Mouse (Mus musculus): ENCODE data around the gene Slc33a1. TPM values are rescaled to one million over a fixed set of nuclear protein-coding genes. Genes with fewer than 3 reads are reported as not detected.
A peak's percentile ranks its signal among the peaks of the same experiment; 100 is the strongest.

Gene Slc33a1
- total and polyA plus RNA-seq, 3 experiments: 12.5 to 25.8 (median 20.1) TPM

DNA sequence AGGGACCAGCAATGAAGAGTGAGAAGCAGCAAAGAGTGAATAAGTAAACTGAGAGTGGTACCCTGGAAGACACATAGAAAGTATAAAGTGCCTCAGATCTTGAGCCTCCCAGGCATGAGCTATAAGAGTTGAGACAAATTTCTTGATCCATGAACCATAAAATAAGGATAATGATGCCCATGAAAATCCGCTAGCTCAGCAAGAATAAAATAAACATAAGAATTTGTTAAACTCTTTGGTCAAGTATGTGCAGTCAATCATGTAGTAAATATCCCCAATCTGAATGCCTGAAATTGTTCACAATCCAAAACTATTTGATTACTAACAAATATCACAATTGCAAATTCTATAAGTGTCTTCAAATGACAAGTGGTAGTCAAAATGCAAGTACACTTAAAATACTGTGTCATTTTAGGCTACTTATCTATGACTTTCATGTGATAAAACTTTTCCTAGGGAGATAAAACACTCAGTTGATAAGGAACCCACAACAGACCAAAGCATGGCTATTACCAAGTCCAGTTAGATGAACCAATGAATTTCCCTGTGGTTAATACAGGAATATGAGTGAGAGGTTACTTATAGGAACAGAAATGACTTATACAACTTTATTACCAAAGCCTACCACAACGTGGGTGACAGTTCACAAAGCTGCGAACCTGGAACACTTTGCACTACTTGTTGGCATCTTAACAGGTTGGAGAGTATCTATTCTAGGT, 24.3 kb upstream of the Slc33a1 start:
- H3K4me2 ChIP-seq (ENCODE audit: insufficient read depth, low read depth, poor library complexity, severe bottlenecking): no peak overlapping the region
- in situ Hi-C loops (cut with MboI; ENCODE audit: low pct_ligation_motif_present, low pct_unique_long_range_greater_than_20kb, low sequenced_read_pairs) (no loop called here), dilution Hi-C loops (cut with MboI; ENCODE audit: extremely low pct_ligation_motif_present, extremely low pct_unique_long_range_greater_than_20kb, low sequenced_read_pairs) (no loop called here)
- no peaks in the 10 kb centered on the region for H3K27me3 ChIP-seq (replicated peaks)
- peaks cover 29 to 82% of the 10 kb centered on the region in 2 experiments for H3K36me3 ChIP-seq (replicated peaks in 1 of 2; ENCODE audit: control insufficient read depth in 1 of 2, insufficient read depth in 1 of 2, low read length in 1 of 2)
- no peak for DNase-seq (ENCODE audit: extremely low read depth)
- no peaks in the 10 kb centered on the region for H3K4me1 ChIP-seq (ENCODE audit: control insufficient read depth in 1 of 2, insufficient read depth in 2 of 2)
- no peak overlapping the region for H3K27ac ChIP-seq (ENCODE audit: insufficient read depth, low read depth)
- H3K9ac ChIP-seq (ENCODE audit: insufficient read depth, low read depth): no peak overlapping the region
- no peak overlapping the region for H3K4me3 ChIP-seq (replicated peaks in 1 of 3; ENCODE audit: low read depth in 2 of 3, low read length in 2 of 3, poor library complexity in 1 of 3)
- no peak for TF ChIP-seq ZKSCAN1 (IDR thresholded peaks at IDR 0.05; ENCODE audit: borderline replicate concordance, low read depth, low read length)
- TF ChIP-seq GABPA (IDR thresholded peaks at IDR 0.05; ENCODE audit: insufficient replicate concordance, low read depth, low read length): no peak
- TF ChIP-seq MAFK (IDR thresholded peaks at IDR 0.05; ENCODE audit: insufficient replicate concordance, low read length): peak; percentile 60; the same call in 1 of the 2 replicates
- H3K9me3 ChIP-seq (replicated peaks; ENCODE audit: low read length): no peaks in the 10 kb centered on the region
- H3K79me2 ChIP-seq (replicated peaks; ENCODE audit: control insufficient read depth, extremely low read depth, insufficient read depth, poor library complexity, severe bottlenecking): peaks cover 13% of the 10 kb centered on the region; the same call in 1 of the 2 replicates

DNA sequence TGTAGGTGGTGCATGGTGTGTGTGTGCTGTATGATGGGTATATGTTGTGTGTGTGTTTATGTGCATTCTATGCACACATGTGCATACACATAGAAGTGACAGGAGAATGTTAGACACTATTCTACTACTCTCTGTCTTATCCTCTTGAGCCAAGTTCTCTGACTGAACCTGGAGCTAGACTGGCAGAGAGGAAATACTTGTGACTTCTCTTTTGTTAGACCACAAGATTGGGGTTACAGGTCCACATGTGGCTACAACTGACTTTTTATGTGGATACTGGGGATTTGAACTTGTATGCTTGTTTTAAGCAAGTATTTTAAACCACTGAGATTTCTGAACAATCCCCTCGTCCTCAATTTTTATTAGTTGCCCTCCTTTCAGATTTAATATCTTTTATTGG, 22.1 kb upstream of the Slc33a1 start:
- no peak overlapping the region for H3K27ac ChIP-seq (ENCODE audit: insufficient read depth, low read depth)
- TF ChIP-seq TBP (conservative IDR thresholded peaks at IDR 0.05; ENCODE audit: low read depth, low read length): no peak
- TF ChIP-seq NELFE (IDR thresholded peaks at IDR 0.05; ENCODE audit: low read depth, low read length): no peak
- no peak for TF ChIP-seq HCFC1 (IDR thresholded peaks at IDR 0.05; ENCODE audit: low read depth, low read length)
- TF ChIP-seq IRF4 (IDR thresholded peaks at IDR 0.05; ENCODE audit: low read depth, low read length): no peak
- TF ChIP-seq POLR2AphosphoS2 (IDR thresholded peaks at IDR 0.05; ENCODE audit: low read depth, low read length): no peak
- TF ChIP-seq EP300 (IDR thresholded peaks at IDR 0.05; ENCODE audit: low read length): no peak
- no peak for TF ChIP-seq POLR2A (IDR thresholded peaks at IDR 0.05; ENCODE audit: low read depth, low read length)
- no peak for TF ChIP-seq JUND (conservative IDR thresholded peaks at IDR 0.05; ENCODE audit: low read depth, low read length)
- no peak for TF ChIP-seq E2F4 (IDR thresholded peaks at IDR 0.05; ENCODE audit: insufficient replicate concordance, low read depth, low read length)
- TF ChIP-seq MAFK (IDR thresholded peaks at IDR 0.05; ENCODE audit: insufficient replicate concordance, low read length): no peak
- TF ChIP-seq USF1 (IDR thresholded peaks at IDR 0.05; ENCODE audit: low read depth, low read length): no peak
- no peak for TF ChIP-seq ZC3H11A (IDR thresholded peaks at IDR 0.05; ENCODE audit: low read depth, low read length)
- TF ChIP-seq CTCF (conservative IDR thresholded peaks at IDR 0.05 in 1 of 2, IDR thresholded peaks at IDR 0.05 in 1 of 2; ENCODE audit: low read depth in 2 of 2, low read length in 2 of 2): no peak
- TF ChIP-seq CHD2 (IDR thresholded peaks at IDR 0.05; ENCODE audit: low read length): no peak
- no peak for TF ChIP-seq ZKSCAN1 (IDR thresholded peaks at IDR 0.05; ENCODE audit: borderline replicate concordance, low read depth, low read length)
- no peak for TF ChIP-seq ELF1 (IDR thresholded peaks at IDR 0.05; ENCODE audit: low read depth, low read length)
- TF ChIP-seq NRF1 (IDR thresholded peaks at IDR 0.05; ENCODE audit: low read depth, low read length): no peak
- no peak overlapping the region for H3K9ac ChIP-seq (ENCODE audit: insufficient read depth, low read depth)
- no peak overlapping the region for H3K4me3 ChIP-seq (replicated peaks in 1 of 3; ENCODE audit: low read depth in 2 of 3, low read length in 2 of 3, poor library complexity in 1 of 3)
- dilution Hi-C loops (cut with MboI; ENCODE audit: extremely low pct_ligation_motif_present, extremely low pct_unique_long_range_greater_than_20kb, low sequenced_read_pairs): no loop called here
- no peak overlapping the region for H3K4me2 ChIP-seq (ENCODE audit: insufficient read depth, low read depth, poor library complexity, severe bottlenecking)
- no peaks in the 10 kb centered on the region for H3K4me1 ChIP-seq (ENCODE audit: control insufficient read depth in 1 of 2, insufficient read depth in 2 of 2)
- H3K9me3 ChIP-seq (replicated peaks; ENCODE audit: low read length): no peaks in the 10 kb centered on the region
- in situ Hi-C loops (cut with MboI; ENCODE audit: low pct_ligation_motif_present, low pct_unique_long_range_greater_than_20kb, low sequenced_read_pairs): no loop called here
- H3K27me3 ChIP-seq (replicated peaks): no peaks in the 10 kb centered on the region
- no peak for DNase-seq (ENCODE audit: extremely low read depth)
- H3K36me3 ChIP-seq (replicated peaks in 1 of 2; ENCODE audit: control insufficient read depth in 1 of 2, insufficient read depth in 1 of 2, low read length in 1 of 2): peaks cover 30 to 81% of the 10 kb centered on the region in 2 experiments
- H3K79me2 ChIP-seq (replicated peaks; ENCODE audit: control insufficient read depth, extremely low read depth, insufficient read depth, poor library complexity, severe bottlenecking): peaks cover 16% of the 10 kb centered on the region
